Mouse (Mus musculus) cerebellum, postnatal 25 days (tissue): ENCODE results near the gene Ssbp2.

Experiments used
- DNase-seq, 2 experiments: peaks; one replicate each; pipeline ENCODE4 v3.0.0; 2021; ENCODE audit warnings: mixed read lengths in 2 of 2

Gene Ssbp2

DNA sequence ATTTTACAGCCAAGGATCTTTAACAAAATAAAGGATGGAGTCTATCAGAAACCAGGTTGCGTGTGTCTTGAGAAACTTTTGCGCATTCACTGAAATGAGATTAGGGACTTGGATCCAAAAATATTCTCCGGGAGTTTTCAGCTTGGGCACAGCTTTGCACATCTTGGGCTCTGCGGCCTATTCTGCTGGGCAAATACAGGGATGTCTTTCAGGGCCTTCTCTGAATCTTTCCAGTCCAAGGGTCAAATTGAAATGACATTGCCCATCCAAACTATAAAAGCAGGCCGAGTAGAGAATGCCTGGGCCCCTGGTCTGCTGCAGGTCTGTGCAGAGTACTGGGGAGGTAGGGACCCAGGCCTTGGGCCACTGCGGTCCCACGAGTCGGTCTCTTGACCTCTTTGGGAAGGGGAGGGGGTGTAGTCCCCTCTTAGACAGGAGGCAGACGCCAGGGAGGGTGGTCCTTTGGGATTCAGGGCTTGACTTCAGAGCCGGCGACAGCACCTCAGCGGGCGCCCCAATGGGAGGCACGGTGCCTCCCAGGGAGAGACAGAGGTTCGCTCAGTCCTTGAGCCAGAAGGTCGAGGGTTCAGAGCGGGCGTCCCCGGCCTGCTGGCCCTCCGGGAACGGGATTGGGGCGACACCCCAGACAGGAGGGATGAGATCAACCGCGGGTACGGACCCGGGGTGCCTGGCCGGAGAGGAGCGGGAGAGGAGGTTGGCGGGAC, at the start of gene Ssbp2:
Gene Ssbp2, plus strand, starts transcription at position 388 of the 725 bp plus-strand sequence.
- no peak for DNase-seq

DNA sequence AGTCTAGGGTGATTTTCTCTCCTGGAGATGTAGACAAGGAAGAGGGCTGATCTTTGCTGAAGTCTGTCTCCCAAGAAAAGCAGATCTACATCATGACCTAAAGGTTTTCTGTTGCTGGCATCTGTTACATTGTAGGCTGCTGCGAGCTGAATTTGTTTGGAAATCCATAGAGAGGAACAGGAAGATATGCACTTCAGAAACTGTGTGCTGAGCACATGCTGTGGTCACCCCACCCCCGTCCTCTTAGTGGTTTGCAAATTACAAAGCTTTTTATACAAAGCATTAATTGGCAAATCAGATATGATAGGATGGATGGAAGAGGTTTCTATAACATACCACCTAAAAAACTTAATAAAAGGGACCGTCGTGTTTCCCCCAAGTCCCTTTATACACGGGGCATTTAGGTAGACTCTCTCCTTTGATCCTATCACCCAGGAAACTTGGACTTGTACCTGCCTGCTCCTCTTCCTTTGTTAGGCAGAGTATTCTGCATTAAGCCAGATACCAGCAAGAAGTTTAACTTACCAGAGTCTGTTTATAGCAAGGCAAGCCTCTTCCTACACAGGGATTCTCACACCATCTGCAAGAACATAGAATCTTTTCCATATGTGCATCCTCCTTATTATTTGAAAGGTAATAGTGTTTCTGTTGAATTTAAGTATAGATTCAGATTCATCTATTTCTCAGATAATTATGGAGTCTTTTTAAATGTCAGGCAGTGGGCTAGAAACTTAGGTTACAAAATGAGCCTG, 46.2 kb upstream of the Ssbp2 start:
- no peak for DNase-seq

DNA sequence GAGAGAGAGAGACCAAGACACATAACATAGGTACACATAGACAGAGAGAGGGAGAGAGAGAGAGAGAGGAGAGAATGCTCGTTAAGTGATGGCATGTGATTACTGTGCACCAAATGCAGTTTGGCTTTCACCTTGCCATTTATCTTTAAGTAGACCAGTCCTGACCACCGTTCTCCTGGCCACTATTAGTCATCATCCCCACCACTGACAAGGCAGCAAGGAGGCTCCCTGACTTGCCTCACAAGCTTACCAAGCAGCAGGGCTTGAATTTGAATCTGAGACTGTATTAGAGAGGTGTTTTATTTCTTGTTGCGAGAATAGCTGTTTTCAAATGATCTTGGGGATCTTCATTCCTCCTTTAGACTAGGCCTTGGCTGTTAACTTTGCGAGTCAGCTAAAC, 44.2 kb upstream of the Ssbp2 start:
- DNase-seq: no peak

DNA sequence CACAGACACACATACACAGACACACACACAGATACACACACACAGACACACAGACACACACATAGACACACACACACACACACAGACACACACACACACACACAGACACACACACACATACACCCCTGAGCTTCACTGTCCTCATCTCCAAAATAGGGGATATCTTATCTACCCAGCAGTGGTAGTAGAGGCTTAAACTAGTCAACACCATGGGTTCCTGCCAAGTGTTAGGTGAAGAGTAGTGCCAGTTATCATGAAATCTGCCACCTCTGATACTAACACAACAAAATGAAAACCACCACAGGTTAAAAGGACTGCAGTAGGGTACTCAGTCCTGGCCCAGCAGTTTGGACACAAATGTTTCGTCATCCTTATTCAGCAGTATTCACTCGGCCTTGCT, 43.4 kb upstream of the Ssbp2 start:
- no peak for DNase-seq

DNA sequence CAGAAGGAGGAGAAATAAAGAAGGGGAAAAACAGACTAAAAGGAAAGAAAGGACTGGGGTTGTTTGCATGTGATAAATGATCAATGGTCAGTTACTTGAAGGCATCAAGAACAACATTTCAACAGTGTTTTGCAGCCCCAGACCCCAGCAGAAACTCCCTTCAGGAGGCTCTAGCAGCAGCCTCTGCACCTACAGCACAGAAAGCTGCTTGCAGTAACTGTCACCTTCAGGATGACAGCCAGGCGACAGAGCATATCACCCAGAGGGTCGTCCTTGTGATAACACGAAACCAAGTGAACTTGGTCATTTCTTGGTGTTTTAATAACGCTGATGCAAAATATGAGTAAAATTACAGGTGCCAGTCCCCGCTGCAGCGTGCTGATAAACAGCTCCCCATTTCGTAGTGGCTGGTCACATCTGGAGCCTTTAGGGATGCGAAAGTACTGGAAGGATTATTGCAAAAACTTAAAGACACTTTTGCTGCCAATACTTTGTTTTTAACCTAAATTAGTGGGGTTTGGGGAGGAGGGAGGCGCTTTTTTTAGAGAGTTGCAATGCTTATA, 38.6 kb upstream of the Ssbp2 start:
- DNase-seq: peak in 1 of 2 experiments; percentile 30

DNA sequence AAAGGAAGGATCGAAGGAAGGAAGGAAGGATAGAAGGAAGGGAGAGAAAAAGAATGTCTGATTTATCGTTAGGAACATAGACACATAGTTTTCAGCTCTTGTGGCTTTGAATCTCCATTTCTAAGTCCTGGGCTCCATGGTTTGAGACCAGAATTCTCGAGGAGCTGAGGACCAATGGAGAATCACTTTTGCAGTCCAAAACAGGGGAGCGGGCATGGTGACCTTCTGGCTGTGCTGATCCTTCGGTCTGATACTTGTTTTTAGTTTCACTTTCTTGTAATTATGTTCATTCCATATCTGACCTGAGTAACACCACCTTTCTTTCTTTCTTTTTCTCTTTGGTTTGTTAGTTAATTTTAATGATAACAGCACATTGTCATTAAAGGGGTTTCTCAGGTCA, 29.2 kb upstream of the Ssbp2 start:
- no peak for DNase-seq

DNA sequence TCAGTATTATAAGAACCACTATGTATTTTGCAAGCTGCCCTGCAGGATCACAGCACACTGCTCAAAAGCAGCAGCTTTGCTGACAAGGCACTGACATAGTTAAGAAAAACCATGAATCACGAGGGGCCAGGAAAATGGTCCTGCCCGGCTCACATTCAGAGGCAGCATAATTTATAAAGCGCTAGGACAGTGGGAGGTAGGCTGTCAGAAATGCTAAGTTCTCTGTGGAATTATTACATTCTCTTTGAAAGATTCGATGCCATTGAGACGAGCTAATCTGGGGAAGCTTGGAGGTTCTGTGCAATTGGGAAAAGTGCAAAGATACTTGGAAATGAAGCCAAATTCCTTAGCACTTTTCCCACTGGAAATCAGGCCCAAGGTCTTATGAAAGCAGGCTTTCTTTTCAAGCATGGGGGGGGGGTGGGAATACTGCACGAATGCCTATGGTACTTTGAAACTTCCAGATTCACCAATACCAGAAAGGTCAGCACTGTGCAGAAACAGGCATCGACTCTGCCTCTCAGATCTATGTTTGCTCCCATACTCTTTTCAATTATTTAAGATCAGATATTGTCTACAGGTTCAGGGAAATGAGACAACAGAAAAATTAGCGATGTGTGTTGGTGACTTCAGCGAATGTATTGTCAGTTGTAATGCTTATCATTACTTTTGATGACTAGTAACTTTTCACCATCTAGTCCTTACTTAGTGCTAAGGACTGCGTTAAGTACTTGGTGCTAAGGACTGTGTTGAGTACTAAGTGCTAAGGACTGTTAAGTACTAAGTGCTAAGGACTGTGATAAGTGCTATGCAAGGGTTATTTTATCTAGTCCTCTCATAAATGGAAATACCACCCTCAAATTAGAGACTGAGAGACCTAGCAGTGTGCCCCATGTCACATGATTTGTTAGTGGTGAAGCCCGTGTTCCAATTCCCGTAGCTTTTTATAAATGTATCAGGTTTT, 28.4 kb upstream of the Ssbp2 start:
- DNase-seq: no peak

DNA sequence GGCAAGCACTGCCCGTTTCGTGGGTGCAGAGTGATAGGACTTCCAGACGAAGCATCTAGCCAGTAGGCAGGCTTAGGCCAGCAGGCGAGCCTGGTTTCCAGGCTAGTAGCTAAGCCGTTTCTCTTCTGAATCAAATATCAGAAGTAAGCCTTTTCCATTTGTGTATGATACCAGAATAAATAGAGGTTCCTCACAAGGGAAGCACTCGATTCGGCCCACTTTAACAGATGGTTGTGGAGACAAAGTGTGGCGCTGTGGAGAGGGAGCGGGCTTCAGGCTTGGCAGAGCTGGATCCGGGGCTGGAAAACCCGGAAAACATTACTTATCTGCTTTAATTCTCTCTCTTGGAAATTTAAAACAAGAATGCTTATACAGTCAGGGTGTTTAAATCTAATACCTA, 27.1 kb upstream of the Ssbp2 start:
- DNase-seq: no peak

DNA sequence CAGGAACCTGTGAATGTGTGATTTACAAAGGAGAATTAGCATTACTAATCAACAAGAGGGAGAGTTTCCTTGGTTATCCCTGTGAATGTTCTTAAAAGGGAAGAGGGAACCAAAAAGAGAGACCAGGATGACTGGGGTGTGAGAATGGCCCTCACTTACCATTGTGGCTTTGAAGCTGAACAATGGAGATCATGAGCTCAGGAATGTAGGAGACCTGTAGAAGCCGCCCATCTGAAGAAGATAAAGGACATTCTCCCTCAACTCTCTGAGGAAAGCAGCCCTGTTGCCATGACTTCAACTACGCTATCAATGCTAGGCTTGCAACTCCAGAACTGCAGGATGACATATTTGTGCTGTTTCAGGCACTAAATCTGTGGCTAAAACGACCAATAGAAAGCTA, 22.2 kb upstream of the Ssbp2 start:
- no peak for DNase-seq

DNA sequence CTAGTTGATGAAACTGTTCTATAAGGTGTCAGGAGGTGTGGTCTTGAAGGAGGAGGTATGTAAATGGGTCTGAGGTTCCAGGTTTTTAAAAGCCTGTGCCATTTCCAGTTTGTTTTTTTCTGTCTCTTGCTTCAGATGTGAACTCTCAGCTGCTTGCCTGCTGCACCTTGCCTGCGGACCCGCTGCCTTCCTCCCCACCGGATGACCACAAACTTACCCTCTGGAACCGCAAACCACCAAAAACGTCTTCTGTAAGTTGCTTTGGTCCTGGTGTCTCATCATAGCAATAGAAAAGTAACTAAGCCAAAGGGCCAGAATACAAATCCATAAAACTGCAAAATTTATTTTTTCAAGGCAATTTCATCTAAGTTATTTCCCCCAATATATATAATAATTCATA, 18.6 kb upstream of the Ssbp2 start:
- no peak for DNase-seq

DNA sequence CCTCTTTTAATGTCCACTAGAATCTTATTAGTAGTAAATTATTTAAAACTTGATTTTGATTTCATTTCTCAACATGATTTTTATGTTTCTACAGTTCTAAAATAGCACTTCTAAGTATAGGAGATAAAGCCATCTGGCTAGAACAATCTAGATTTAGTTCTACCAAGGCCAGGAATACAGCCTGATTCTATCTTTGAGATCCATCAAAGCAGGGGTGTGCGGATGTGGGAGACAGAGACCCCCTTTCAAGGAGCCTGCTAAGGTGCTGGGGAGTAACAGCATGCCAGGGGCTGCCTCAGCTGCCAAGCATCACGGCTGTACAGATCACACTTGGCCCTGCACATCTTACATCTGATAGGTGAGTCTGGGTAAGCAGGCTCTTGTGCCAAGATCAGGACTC, 13.4 kb upstream of the Ssbp2 start:
- no peak for DNase-seq

DNA sequence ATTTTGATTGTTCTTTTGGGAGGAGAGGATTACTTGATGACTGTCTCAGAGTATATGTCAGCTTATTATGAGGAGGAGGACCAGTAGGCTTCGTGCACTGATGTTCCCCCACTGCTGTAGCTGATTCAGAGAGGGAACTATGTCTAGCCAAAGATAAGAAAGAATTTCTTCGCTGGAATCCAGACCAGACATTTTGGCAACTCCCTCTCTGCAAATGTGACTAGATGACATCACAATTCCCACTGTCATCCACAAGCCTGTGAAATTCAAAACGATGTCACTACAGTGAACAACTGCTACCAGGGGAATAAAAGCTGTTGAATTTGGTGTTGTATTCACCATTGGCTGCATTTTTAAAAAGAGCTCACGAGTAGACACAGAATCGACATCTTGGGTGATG, 11.1 kb upstream of the Ssbp2 start:
- DNase-seq: no peak

DNA sequence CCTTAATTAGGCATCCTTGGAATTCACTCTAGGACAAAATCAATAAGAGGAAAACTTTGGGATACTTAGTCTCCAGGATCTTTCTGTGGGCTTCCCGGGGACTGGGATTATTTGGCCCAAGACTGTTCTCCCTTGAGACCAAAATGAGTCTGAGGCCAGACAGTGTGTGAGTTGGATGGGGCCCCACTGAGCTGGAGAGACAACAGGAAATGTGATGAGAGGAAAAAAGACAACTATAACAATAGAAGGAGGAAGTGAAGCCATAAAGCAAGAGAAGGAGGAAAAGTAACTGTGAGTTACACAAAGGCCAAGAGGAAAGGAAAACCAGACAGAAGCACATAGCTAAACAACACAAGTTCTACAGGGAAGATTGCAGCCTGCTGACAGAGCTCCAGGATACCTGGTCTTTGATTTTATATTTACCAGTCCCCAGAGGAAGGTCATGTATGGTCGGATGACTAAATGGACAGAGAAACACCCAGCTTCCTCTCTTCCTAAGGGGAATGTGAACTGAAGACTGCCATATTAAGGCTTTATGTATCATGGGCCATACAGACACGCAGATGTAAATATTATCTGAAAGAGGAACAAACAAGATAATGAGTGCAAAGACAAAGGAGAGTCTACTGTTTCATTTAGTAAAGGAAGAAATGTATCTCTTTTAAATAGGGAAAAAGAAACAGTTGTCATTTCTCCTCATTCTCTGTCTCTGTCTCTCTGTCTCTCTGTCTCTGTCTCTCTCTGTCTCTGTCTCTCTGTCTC, 8.5 kb upstream of the Ssbp2 start:
- no peak for DNase-seq

DNA sequence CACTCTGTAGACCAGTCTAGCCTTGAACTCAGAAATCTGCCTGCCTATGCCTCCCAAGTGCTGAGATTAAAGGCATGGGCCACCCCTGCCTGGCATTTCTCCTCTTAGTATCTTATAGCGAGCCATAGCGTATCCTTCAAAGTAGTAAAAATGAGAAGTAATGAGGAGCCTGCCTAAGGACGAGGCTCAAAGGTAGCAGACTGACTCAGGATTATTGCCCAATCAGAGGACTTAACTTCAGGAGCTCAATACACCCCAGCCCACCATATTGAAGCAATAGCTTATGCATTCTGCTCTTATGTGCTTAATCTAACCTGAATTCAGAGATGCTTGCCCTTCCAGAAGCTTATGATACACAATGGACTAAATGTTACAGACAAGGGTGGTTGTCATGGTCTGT, 7.8 kb upstream of the Ssbp2 start:
- no peak for DNase-seq

DNA sequence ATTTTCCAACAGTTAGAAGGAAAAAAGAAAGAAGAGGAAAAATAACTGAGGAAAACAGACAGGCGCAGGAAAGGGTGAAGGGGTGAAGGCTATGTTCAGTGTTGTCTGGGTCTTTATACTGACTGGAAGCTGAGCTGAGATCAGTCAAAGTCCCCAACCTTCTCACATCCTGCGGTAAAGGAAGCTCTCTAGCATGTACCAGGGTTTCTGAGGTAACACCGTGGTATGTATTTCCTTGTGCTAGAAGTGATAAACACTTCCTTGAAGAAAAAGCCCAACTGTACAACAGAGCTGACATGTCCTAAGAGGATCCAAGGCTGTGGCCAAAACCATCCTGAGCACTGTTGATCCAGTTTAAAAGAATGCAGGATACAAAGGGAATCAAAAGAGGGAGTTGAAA, 6.8 kb upstream of the Ssbp2 start:
- DNase-seq: no peak

DNA sequence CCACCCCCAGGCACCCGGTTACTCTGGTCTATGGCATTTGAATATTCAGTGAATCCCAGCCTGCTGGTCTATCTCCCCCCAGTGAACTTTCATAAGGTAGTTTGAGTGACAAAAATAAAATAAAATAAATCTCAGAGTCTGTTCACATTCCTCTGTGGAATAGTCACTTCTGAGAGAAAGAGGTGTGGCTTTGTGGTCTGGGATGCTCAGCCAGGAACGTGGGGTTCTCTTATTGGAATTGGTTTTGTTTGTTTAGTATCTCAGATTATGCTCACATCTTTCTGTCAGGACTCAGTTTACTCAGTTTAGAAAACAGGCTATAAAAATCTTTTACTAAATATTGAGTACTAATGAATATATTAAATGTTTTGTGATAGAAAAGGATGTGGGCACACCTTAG, 4.0 kb upstream of the Ssbp2 start:
- no peak for DNase-seq

DNA sequence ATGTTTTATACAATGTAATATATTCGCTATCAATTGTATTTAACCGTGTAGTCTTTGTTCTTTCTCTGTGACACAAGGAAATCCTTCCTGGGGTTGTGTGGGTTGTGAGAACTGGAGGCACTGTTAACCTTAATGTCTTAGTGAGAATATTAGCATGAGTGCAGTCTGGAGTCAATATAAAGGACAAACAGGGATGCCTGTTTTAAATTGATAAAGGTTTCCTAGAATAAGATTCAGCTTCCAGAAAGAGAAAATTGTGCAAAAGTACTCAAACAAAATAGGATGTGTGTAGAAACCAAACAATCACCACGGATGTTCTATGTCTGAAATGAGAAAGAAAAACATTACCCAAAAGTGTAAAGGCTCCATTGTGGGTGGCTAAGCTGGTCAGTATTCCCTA, 3.3 kb upstream of the Ssbp2 start:
- no peak for DNase-seq

DNA sequence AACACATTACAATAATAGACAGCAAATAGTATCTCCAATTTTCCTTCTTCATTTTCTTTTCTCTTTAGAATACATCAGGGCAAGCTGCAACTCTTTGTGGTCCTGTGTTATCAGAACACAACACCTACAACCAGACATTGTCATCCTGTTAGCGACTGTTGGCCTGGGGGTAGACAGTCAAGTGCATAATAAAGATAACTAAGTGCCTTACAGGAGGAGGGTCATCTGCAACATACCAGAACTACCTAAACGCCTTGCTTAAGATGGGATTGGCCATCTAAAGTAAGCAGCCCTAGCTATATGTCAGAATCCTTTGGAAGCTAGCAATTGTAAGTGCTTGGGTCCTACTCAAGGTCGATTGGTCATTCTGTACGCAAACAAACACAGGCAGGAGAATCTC, 2.1 kb upstream of the Ssbp2 start:
- no peak for DNase-seq

DNA sequence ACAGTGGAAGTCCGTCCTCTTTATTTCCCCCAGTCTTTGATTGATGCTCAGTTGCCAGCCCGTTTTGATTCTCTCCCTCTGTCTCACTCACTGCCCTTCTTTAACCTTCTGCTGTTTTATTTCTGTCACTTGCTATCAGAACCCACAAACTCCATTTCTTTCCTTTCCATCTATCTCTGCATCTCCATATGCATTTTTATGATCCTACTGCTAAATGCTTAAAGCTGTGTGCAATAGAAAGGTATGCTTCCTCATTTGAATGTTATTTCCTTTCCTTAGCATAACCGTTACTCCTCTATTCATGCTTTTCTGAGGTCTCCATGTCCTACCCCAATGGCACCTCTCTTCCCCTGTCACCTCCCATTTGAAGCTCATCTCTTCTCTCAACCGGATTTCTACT, 594 bp upstream of the Ssbp2 start:
- DNase-seq: no peak

DNA sequence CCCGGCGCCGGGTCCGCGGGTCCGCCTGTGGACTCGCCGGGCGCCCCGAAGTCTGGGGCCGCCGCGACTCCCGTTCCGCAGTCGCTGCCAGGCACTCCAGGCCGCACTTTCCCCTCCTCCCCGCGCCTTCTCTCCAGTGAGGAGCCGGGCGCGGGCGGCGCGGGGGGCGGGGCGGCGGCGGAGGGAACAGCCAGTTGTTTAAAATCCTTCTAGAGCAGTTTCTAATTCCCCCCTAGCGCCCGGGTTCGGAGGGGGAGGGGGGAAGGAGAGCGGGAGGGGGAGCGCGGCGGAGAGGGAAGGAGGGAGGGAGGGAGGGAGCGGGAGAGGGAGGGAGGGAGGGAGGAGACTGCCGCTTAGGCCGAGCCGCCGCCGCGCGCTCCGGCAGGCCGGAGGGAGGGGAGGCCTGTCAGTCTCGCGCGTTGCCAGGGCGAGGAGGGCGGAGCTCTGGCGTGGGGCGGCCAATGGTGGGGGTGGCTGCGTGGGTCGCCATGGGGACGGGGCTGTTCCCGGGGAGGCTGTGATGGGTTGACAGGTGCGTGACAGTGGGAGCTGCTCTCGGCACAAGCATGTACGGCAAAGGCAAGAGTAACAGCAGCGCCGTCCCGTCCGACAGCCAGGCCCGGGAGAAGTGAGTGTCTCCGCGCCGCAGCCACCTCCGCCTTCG, 670 bp downstream of the Ssbp2 start:
- DNase-seq: peak; percentile 98

DNA sequence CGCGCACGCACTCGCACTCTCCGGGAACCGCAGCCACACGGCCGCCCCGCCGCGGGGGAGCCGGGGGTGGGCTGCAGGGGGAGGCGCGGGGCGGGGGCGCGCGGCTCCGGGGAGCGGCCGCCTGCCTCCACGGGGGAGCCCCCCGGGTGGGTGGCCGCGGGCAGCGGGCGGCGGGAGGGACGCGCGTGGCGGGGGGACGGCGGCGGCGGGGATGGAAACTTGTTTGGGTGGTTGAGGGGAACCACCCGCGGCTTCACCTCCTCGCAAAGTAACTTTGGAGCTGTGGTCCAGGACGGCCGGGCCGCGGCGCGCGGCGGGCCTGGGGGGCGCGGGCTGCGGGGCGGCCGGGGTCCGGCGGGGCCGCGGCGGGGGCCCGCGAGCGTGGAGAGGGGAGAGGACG, 1.2 kb downstream of the Ssbp2 start:
- no peak for DNase-seq
